Mouse (Mus musculus) gastrocnemius, postnatal 4 days (tissue): Measurements from ENCODE around the gene Sec62. TPM values are rescaled to one million over a fixed set of nuclear protein-coding genes. Genes with fewer than 3 reads are reported as not detected.
A peak's percentile ranks its signal among the peaks of the same experiment; 100 is the strongest.
"Not testable (repeated sequence)": the region's sequence is repeated elsewhere in the genome, so short reads cannot be mapped to it uniquely, and the experiment has no call there.

ENCODE experiments used
- DNase-seq, 2 experiments: peaks; one replicate each; pipeline ENCODE4 v3.0.0; 2021 to 2022; ENCODE audit warnings: low spot score in 2 of 2, mixed read lengths in 2 of 2
- total RNA-seq, 2 experiments: library from RNA; stranded (reverse); gene quantifications; 2 replicates each; pipeline ENCODE4 v1.2.3; 2021

The Sec62 gene
- total RNA-seq, 2 experiments from 2014 or later, result 78.3 to 88.1 TPM

- no peak for DNase-seq
Observed at GRCm38 (mm10) chr3:30826069-30826468, 33.4 kb downstream of the Sec62 start.

- no peak for DNase-seq
Observed at GRCm38 (mm10) chr3:30831848-30832606, 39.4 kb downstream of the Sec62 start.

- DNase-seq, result no peak
Observed at GRCm38 (mm10) chr3:30833254-30833653, 40.6 kb downstream of the Sec62 start.

- no peak for DNase-seq
Observed at GRCm38 (mm10) chr3:30845755-30846154, 53.1 kb downstream of the Sec62 start.

GRCm38 (mm10) chr3:30847413-30847812 lies 54.7 kb downstream of the Sec62 start:
- DNase-seq, result no peak

- no peak for DNase-seq
Observed at GRCm38 (mm10) chr3:30851422-30851821, 58.7 kb downstream of the Sec62 start.

- no peak for DNase-seq
Observed at GRCm38 (mm10) chr3:30853596-30853995, 60.9 kb downstream of the Sec62 start.

- peak; percentile 28 to 50 for DNase-seq
Observed at GRCm38 (mm10) chr3:30855604-30856458, 63.2 kb downstream of the Sec62 start, which contains the start of gene Gpr160. Gpr160 (plus strand) TSS chr3:30855950.

- DNase-seq, result not testable (repeated sequence)
Observed at GRCm38 (mm10) chr3:30859599-30859998, 66.9 kb downstream of the Sec62 start.

- DNase-seq, result no peak
Observed at GRCm38 (mm10) chr3:30860705-30861104, 68.0 kb downstream of the Sec62 start.

GRCm38 (mm10) chr3:30863712-30864435 lies 71.2 kb downstream of the Sec62 start:
- DNase-seq, result no peak

- no peak for DNase-seq
Observed at GRCm38 (mm10) chr3:30864640-30865039, 72.0 kb downstream of the Sec62 start.

- DNase-seq, result no peak
Observed at GRCm38 (mm10) chr3:30868176-30868575, 75.5 kb downstream of the Sec62 start.

GRCm38 (mm10) chr3:30868625-30869024 lies 76.0 kb downstream of the Sec62 start:
- no peak for DNase-seq

GRCm38 (mm10) chr3:30869995-30870394 lies 77.3 kb downstream of the Sec62 start:
- no peak for DNase-seq

Other genes with a start within 250 kb of the Sec62 start
- 10 to 100 TPM; 15.6 to 18.0 TPM for gene Mecom, start 244.9 kb upstream of the Sec62 start, total RNA-seq
- not detected for gene Actrt3, start 192.9 kb upstream of the Sec62 start, total RNA-seq
- gene Mynn, start 190.8 kb upstream of the Sec62 start, total RNA-seq, result 10 to 100 TPM; 16.5 to 22.0 TPM
- not detected for gene Lrriq4, start 148.4 kb upstream of the Sec62 start, total RNA-seq
- gene Lrrc34, start 145.0 kb upstream of the Sec62 start, total RNA-seq, result not detected
- not detected for gene Lrrc31, start 93.0 kb upstream of the Sec62 start, total RNA-seq
- gene Samd7, start 46.6 kb upstream of the Sec62 start, total RNA-seq, result 1 to 10 TPM; 1.8 to 2.1 TPM
- 1 to 10 TPM; 1.6 to 1.9 TPM for gene Gpr160, start 63.1 kb downstream of the Sec62 start, total RNA-seq
- 10 to 100 TPM; 23.1 to 25.1 TPM for gene Phc3, start 176.5 kb downstream of the Sec62 start, total RNA-seq
- 10 to 100 TPM; 31.9 to 34.7 TPM for gene Prkci, start 202.9 kb downstream of the Sec62 start, total RNA-seq